Mouse (Mus musculus) c-Kit-positive CD71-positive TER-119-negative erythroid progenitor cells, embryonic 14.5 days (primary cell): ENCODE data around the gene Grik5.
A peak's percentile ranks its signal among the peaks of the same experiment; 100 is the strongest.

Experiments used
- DNase-seq: peaks from one replicate; pipeline ENCODE4 v3.0.0-alpha.2; 2013; ENCODE audit warnings: low read depth

Grik5 gene

GRCm38 (mm10) chr7:25030032-25030753 is 42.0 kb downstream of the Grik5 start:
- DNase-seq, result peak; percentile 68

GRCm38 (mm10) chr7:25026452-25026851 is 45.7 kb downstream of the Grik5 start:
- no peak for DNase-seq

- no peak for DNase-seq
These were observed 46.2 kb downstream of the Grik5 start for GRCm38 (mm10) chr7:25025855-25026439.

- DNase-seq, result no peak
These were observed 60.6 kb downstream of the Grik5 start for GRCm38 (mm10) chr7:25011592-25011991.

- no peak for DNase-seq
These were observed 61.8 kb downstream of the Grik5 start for GRCm38 (mm10) chr7:25010090-25010913.

- no peak for DNase-seq
These were observed 62.9 kb downstream of the Grik5 start for GRCm38 (mm10) chr7:25009099-25009700.

- DNase-seq, result peak; percentile 58
These were observed 63.5 kb downstream of the Grik5 start for GRCm38 (mm10) chr7:25008635-25009034.

GRCm38 (mm10) chr7:25007609-25008374 is 64.4 kb downstream of the Grik5 start:
- no peak for DNase-seq

GRCm38 (mm10) chr7:25006586-25007364 is 65.4 kb downstream of the Grik5 start:
- DNase-seq, result no peak

- DNase-seq, result no peak
These were observed 66.0 kb downstream of the Grik5 start for GRCm38 (mm10) chr7:25006171-25006570.

GRCm38 (mm10) chr7:25005421-25006065 is 66.6 kb downstream of the Grik5 start, which contains the start of gene Atp1a3:
Atp1a3 (minus strand) TSS chr7:25005958.
- DNase-seq, result no peak

- DNase-seq, result no peak
These were observed 67.3 kb downstream of the Grik5 start for GRCm38 (mm10) chr7:25004806-25005205.

GRCm38 (mm10) chr7:25003820-25004388 is 68.2 kb downstream of the Grik5 start:
- DNase-seq, result no peak

GRCm38 (mm10) chr7:25003291-25003690 is 68.9 kb downstream of the Grik5 start:
- no peak for DNase-seq

GRCm38 (mm10) chr7:25000711-25001110 is 71.4 kb downstream of the Grik5 start:
- no peak for DNase-seq

GRCm38 (mm10) chr7:25000211-25000610 is 71.9 kb downstream of the Grik5 start:
- DNase-seq, result no peak

GRCm38 (mm10) chr7:24993081-24993480 is 79.1 kb downstream of the Grik5 start:
- no peak for DNase-seq

GRCm38 (mm10) chr7:24990478-24990877 is 81.7 kb downstream of the Grik5 start:
- no peak for DNase-seq

- DNase-seq, result no peak
These were observed 84.2 kb downstream of the Grik5 start for GRCm38 (mm10) chr7:24987941-24988340.

- DNase-seq, result no peak
These were observed 86.3 kb downstream of the Grik5 start for GRCm38 (mm10) chr7:24985799-24986198.
